Mouse (Mus musculus) hindbrain, embryonic 15.5 days (tissue): ENCODE data around the gene Garnl3. TPM values are rescaled to one million over a fixed set of nuclear protein-coding genes. Genes with fewer than 3 reads are reported as not detected.

ENCODE experiments used
- ATAC-seq: fragments of 200-750 bp; cut with Nextera tagmentation; 2 replicates; pipeline ENCODE4 v1.8.0; 2017; ENCODE audit warnings: low read depth, moderate number of reproducible peaks, moderate TSS enrichment; ENCODE audit not compliant: low FRiP score
- H3K27ac ChIP-seq: fragments of 300-500 bp; sonication (generic); replicated peaks from 2 replicates; pipeline ENCODE4 v1.5.1; 2015; ENCODE audit warnings: mild to moderate bottlenecking, inconsistent platforms
- H3K27me3 ChIP-seq: fragments of 300-500 bp; sonication (generic); 2 replicates; pipeline ENCODE4 v1.6.1; 2015; ENCODE audit warnings: control low read depth, inconsistent platforms
- H3K36me3 ChIP-seq: fragments of 300-500 bp; sonication (generic); 2 replicates; pipeline ENCODE4 v1.6.1; 2015; ENCODE audit warnings: control low read depth, inconsistent platforms
- H3K4me1 ChIP-seq: fragments of 300-500 bp; sonication (generic); replicated peaks from 2 replicates; pipeline ENCODE4 v1.6.1; 2015; ENCODE audit warnings: control low read depth, inconsistent platforms
- H3K4me2 ChIP-seq: fragments of 300-500 bp; sonication (generic); 2 replicates; pipeline ENCODE4 v1.6.1; 2015; ENCODE audit warnings: moderate library complexity, mild to moderate bottlenecking, inconsistent platforms
- H3K4me3 ChIP-seq: fragments of 300-500 bp; sonication (generic); 2 replicates; pipeline ENCODE4 v1.5.1; 2015; ENCODE audit warnings: mild to moderate bottlenecking, inconsistent platforms
- H3K9ac ChIP-seq: fragments of 300-500 bp; sonication (generic); 2 replicates; pipeline ENCODE4 v1.6.1; 2015; ENCODE audit warnings: inconsistent platforms
- H3K9me3 ChIP-seq: fragments of 300-500 bp; sonication (generic); 2 replicates; pipeline ENCODE4 v1.6.1; 2016; ENCODE audit warnings: control low read depth, inconsistent platforms
- WGBS: fragments of 180-500 bp; shearing (Covaris S2); methylation state at CpG from one replicate; pipeline ENCODE4 v1.1.7; 2015; 5-methylcytosine and 5-hydroxymethylcytosine counted together
- polyA plus RNA-seq: library from polyadenylated mRNA; unstranded; fragments of >200 nt; fragmentation: Nextera tagmentation; extraction: Ambion mirVana; gene quantifications from 2 replicates; pipeline ENCODE4 v1.2.1, GENCODE M21; 2015

Gene Garnl3
- polyA plus RNA-seq, 1 experiment from 2014 or later: 56.7 TPM

DNA sequence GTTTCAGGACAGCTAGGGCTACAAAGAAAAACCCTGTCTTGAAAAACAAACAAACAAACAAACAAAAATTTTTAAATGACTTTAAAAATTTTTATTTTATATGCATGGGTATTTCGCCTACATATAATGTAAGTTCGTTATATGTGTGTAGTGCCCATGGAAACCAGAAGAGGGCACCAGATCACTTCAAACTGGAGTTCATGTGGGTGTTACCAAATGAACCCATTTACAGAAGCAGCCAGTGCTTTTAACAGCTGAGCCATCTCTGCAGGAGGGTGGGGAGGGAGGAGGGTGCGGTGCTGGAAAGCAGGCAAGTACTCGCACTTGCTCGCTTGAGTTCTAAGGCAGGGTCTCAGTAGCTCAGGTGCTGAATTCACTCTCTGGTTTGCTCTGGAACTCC, 192.0 kb downstream of the Garnl3 start:
- Histone ChIP-seq H3K4me3 (no peak overlapping the region), H3K4me2 (no peak overlapping the region), H3K9ac (no peak overlapping the region), H3K36me3 (peaks cover 46% of the 10 kb centered on the region), H3K9me3 (no peaks in the 10 kb centered on the region), H3K27ac (no peak overlapping the region), H3K4me1 (no peaks in the 10 kb centered on the region), H3K27me3 (no peaks in the 10 kb centered on the region)
- ATAC-seq: no peak
- WGBS: 65% methylated on average over 5 of the region's 5 CpGs

DNA sequence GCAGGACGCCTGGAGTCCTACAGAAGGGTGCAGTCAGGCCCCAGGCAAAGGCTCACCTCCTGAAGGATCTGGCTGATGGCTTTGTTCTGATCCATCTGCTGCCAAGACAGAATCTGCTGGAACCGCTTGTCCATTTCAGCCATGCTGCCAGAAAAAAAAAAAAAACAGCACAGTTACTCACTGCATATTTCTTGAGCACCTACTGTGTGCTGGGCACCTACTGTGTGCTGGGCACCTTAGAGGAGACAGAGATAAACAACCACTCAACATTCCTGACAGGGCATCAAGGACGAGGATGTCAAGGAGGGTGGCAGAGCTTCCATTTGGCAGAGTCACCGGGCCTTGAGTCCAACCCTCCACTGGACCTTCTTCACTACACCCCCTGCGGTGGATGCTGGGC, 192.7 kb downstream of the Garnl3 start:
- ATAC-seq: no peak
- peaks cover 50% of the 10 kb centered on the region for H3K36me3 ChIP-seq

More for the DNA sequence above, 192.7 kb downstream of the Garnl3 start:
- no peaks in the 10 kb centered on the region for H3K9me3 ChIP-seq
- H3K4me3 ChIP-seq: no peak overlapping the region
- WGBS: 95% methylated on average over 5 of the region's 5 CpGs
- no peak overlapping the region for H3K4me2 ChIP-seq
- H3K4me1 ChIP-seq: no peaks in the 10 kb centered on the region
- no peak overlapping the region for H3K9ac ChIP-seq
- no peaks in the 10 kb centered on the region for H3K27me3 ChIP-seq
- no peak overlapping the region for H3K27ac ChIP-seq

Other genes starting within 250 kb of the Garnl3 start
- 94.0 and 104 TPM in 2 replicates for gene Rpl12, start 170.1 kb downstream of the Garnl3 start, polyA plus RNA-seq
- gene Lrsam1, start 170.0 kb downstream of the Garnl3 start, polyA plus RNA-seq: 22.6 and 25.2 TPM in 2 replicates
- gene Slc2a8, start 149.6 kb downstream of the Garnl3 start, polyA plus RNA-seq: 19.8 and 24.5 TPM in 2 replicates
- gene Angptl2, start 84.4 kb upstream of the Garnl3 start, polyA plus RNA-seq: 18.4 and 18.5 TPM in 2 replicates
- gene Ralgps1, start 239.8 kb upstream of the Garnl3 start, polyA plus RNA-seq: 37.2 and 42.8 TPM in 2 replicates